Mouse (Mus musculus): Measurements from ENCODE around the gene Dnaja2. TPM values are rescaled to one million over a fixed set of nuclear protein-coding genes. Genes with fewer than 3 reads are reported as not detected.

Gene Dnaja2
- polyA plus RNA-seq, 1 experiment from 2014 or later = 98.1 TPM

DNA sequence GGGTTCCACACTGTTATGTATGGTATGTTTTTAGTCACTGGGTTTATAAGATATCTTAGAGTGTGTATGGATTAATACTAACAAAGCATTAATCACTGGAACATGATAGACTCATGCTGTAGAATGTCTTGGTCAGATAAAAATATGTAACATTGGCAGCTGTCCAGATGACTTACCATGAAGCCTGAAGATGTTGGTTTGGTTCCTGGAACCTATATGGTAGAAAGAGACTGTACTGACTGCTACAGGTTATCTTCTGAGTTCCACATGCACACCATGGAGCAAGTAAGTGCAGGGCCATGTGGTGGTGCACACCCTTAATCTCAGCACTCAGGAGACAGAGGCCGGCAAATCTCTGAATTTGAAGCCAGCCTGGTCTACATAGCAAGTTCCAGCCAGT lies 24.4 kb downstream of the Dnaja2 start:
- Histone ChIP-seq H3K27ac (replicated peaks) (no peak overlapping the region), H3K4me2 (replicated peaks; ENCODE audit: low read depth) (no peak overlapping the region), H3K4me3 (ENCODE audit: low read depth, low read length) (no peak overlapping the region), H3K9me3 (ENCODE audit: control insufficient read depth, low read length) (no peaks in the 10 kb centered on the region), H3K36me3 (ENCODE audit: control insufficient read depth, insufficient read depth, low read length) (no peaks in the 10 kb centered on the region; the same call in 1 of the 2 replicates), H3K4me1 (replicated peaks; ENCODE audit: control insufficient read depth, insufficient read depth) (no peaks in the 10 kb centered on the region), H3K9ac (ENCODE audit: low read length) (no peak overlapping the region), H3K27me3 (ENCODE audit: control insufficient read depth, insufficient read depth, low read length) (no peaks in the 10 kb centered on the region)
- ATAC-seq (ENCODE audit: low FRiP score, low TSS enrichment) (no peak), DNase-seq (ENCODE audit: low spot score) (no peak)
- TF ChIP-seq CTCF (IDR thresholded peaks at IDR 0.05; ENCODE audit: low read depth) = no peak
- TF ChIP-seq EP300 (optimal IDR thresholded peaks at IDR 0.05) = no peak
- WGBS = 91% methylated on average over 1 of the region's 1 CpGs

DNA sequence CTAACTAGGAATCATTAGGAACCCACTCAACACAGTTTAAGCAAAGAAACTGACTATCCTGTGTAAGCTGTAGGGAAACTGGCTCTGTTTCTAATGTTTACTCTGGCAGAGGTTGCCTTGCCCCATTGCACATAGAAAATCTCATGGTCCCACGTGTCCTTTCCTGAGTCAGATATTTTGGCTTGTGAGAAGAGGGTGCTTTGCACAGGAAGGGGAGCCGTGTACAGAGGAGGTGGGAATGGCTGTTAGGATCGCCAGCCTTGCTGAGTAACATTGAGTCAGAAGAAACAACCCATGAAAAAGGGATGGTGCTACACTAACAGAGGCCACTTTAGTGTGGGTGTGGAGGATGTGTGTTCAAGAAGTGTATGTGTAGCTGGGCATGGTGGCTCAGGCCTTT lies 26.2 kb downstream of the Dnaja2 start:
- no peaks in the 10 kb centered on the region for H3K36me3 ChIP-seq (ENCODE audit: control insufficient read depth, insufficient read depth, low read length)

DNA sequence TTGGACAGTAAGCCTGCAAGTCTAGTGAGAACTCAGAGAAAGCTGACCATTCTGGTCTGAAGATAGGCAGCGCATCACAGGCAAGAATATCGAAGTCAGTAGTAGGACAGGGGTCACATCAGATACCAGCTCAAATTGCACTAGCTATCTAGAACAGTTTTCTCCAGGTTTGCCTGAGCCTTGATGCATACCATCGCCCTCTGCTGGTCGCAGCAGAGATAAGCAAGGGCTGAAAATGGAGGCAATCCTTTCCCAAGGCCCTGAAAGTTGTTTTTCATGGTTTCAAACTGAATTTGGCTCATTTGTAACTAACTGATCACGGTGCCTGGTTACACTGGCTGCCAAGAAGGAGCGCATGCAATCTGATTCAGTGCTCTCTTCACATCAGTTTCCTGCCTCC lies 29.0 kb downstream of the Dnaja2 start:
- H3K27me3 ChIP-seq (ENCODE audit: control insufficient read depth, insufficient read depth, low read length) = no peaks in the 10 kb centered on the region
- WGBS = 33% methylated on average over 6 of the region's 6 CpGs
- no peak for TF ChIP-seq EP300 (optimal IDR thresholded peaks at IDR 0.05)
- TF ChIP-seq CTCF (IDR thresholded peaks at IDR 0.05; ENCODE audit: low read depth) = peak; percentile 93
- H3K36me3 ChIP-seq (ENCODE audit: control insufficient read depth, insufficient read depth, low read length) = peaks cover 7% of the 10 kb centered on the region; the same call in 1 of the 2 replicates
- ATAC-seq (ENCODE audit: low FRiP score, low TSS enrichment) (no peak), DNase-seq (ENCODE audit: low spot score) (peak; percentile 63)
- H3K4me2 ChIP-seq (replicated peaks; ENCODE audit: low read depth) = no peak overlapping the region
- no peak overlapping the region for H3K27ac ChIP-seq (replicated peaks)
- H3K9me3 ChIP-seq (ENCODE audit: control insufficient read depth, low read length) = no peaks in the 10 kb centered on the region
- H3K4me1 ChIP-seq (replicated peaks; ENCODE audit: control insufficient read depth, insufficient read depth) = no peaks in the 10 kb centered on the region
- H3K4me3 ChIP-seq (ENCODE audit: low read depth, low read length) = no peak overlapping the region
- H3K9ac ChIP-seq (ENCODE audit: low read length) = no peak overlapping the region

More for the DNA sequence above, 26.2 kb downstream of the Dnaja2 start:
- Histone ChIP-seq H3K9me3 (ENCODE audit: control insufficient read depth, low read length) (no peaks in the 10 kb centered on the region), H3K27me3 (ENCODE audit: control insufficient read depth, insufficient read depth, low read length) (no peaks in the 10 kb centered on the region), H3K27ac (replicated peaks) (no peak overlapping the region), H3K4me1 (replicated peaks; ENCODE audit: control insufficient read depth, insufficient read depth) (no peaks in the 10 kb centered on the region), H3K9ac (ENCODE audit: low read length) (no peak overlapping the region), H3K4me2 (replicated peaks; ENCODE audit: low read depth) (no peak overlapping the region), H3K4me3 (ENCODE audit: low read depth, low read length) (no peak overlapping the region)
- peak; percentile 50; the same call in 1 of the 2 replicates for ATAC-seq (ENCODE audit: low FRiP score, low TSS enrichment)
- TF ChIP-seq EP300 (optimal IDR thresholded peaks at IDR 0.05) (no peak), CTCF (IDR thresholded peaks at IDR 0.05; ENCODE audit: low read depth) (no peak)
- no peak for DNase-seq (ENCODE audit: low spot score)
- WGBS = 55% methylated on average over 3 of the region's 3 CpGs

DNA sequence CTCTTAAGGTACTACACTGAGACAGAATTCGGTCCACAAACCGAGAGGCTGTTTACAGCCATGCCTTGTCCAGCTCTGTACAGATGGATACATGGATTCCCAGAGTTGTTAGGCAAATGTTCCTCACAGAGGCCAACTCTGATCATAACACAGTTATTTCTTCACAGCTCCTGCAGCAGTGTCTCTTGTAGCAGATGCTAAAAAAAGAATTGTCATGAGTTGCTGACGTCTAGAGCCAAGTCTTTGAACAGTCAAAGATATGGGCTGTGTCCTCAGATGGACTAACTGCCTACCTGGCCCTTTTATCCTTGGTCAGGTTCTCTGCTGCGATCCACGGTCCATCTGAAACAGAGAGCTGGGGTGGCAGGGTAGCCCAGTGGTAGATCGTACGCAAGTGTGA lies 31.1 kb downstream of the Dnaja2 start:
- H3K36me3 ChIP-seq (ENCODE audit: control insufficient read depth, insufficient read depth, low read length) = peaks cover 10% of the 10 kb centered on the region; the same call in 1 of the 2 replicates
- 93% methylated on average over 7 of the region's 7 CpGs for WGBS
- no peak overlapping the region for H3K4me3 ChIP-seq (ENCODE audit: low read depth, low read length)
- no peak for TF ChIP-seq CTCF (IDR thresholded peaks at IDR 0.05; ENCODE audit: low read depth)
- no peak for TF ChIP-seq EP300 (optimal IDR thresholded peaks at IDR 0.05)
- no peak overlapping the region for H3K27ac ChIP-seq (replicated peaks)
- no peak for DNase-seq (ENCODE audit: low spot score)
- no peaks in the 10 kb centered on the region for H3K27me3 ChIP-seq (ENCODE audit: control insufficient read depth, insufficient read depth, low read length)
- no peak overlapping the region for H3K4me2 ChIP-seq (replicated peaks; ENCODE audit: low read depth)
- no peaks in the 10 kb centered on the region for H3K9me3 ChIP-seq (ENCODE audit: control insufficient read depth, low read length)
- no peak overlapping the region for H3K9ac ChIP-seq (ENCODE audit: low read length)
- no peak for ATAC-seq (ENCODE audit: low FRiP score, low TSS enrichment)
- H3K4me1 ChIP-seq (replicated peaks; ENCODE audit: control insufficient read depth, insufficient read depth) = no peaks in the 10 kb centered on the region

DNA sequence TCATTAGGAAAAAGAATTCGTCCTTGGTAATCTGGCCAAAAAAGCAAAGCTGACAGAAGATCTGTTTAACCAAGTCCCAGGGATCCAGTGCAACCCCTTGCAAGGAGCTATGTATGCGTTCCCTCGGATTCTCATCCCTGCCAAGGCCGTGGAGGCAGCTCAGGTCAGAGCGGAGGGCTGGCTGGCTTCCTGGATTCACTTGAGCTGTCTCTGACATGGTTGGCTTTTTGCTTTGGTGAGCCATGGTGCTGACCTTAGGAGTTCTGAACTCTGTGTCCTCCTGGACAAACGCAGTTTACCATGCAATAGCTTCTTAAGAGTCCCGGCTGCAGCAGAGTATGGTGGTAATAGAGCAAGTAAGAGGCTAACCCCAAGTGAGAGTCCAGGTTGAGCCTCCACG lies 33.8 kb downstream of the Dnaja2 start:
- H3K27ac ChIP-seq (replicated peaks) = no peak overlapping the region
- no peak for ATAC-seq (ENCODE audit: low FRiP score, low TSS enrichment)
- TF ChIP-seq EP300 (optimal IDR thresholded peaks at IDR 0.05) (no peak), CTCF (IDR thresholded peaks at IDR 0.05; ENCODE audit: low read depth) (no peak)

DNA sequence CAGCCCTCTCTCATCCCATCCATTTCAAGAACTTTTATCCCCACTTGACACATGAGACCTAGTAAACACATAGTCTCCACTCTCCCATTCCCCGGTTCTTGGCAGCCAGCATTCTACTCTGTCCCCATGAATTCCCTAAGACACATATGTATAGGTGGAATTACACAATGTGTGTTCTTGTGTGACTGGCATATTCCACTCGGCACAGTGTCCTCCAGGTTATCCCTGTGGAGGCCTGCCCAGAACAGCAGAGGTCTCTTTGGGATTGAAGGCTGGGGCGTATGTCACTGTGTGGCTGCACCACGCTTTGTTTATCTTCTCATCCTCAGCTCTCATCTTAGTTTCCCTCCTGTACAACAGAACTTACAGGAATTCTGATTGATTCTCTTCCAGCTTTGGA lies 34.6 kb downstream of the Dnaja2 start:
- Histone ChIP-seq H3K36me3 (ENCODE audit: control insufficient read depth, insufficient read depth, low read length) (peaks cover 12% of the 10 kb centered on the region; the same call in 1 of the 2 replicates), H3K9ac (ENCODE audit: low read length) (no peak overlapping the region), H3K9me3 (ENCODE audit: control insufficient read depth, low read length) (no peaks in the 10 kb centered on the region), H3K4me1 (replicated peaks; ENCODE audit: control insufficient read depth, insufficient read depth) (no peaks in the 10 kb centered on the region), H3K27ac (replicated peaks) (no peak overlapping the region), H3K4me3 (ENCODE audit: low read depth, low read length) (no peak overlapping the region), H3K4me2 (replicated peaks; ENCODE audit: low read depth) (no peak overlapping the region), H3K27me3 (ENCODE audit: control insufficient read depth, insufficient read depth, low read length) (no peaks in the 10 kb centered on the region)
- TF ChIP-seq EP300 (optimal IDR thresholded peaks at IDR 0.05) = no peak
- TF ChIP-seq CTCF (IDR thresholded peaks at IDR 0.05; ENCODE audit: low read depth) = no peak
- DNase-seq (ENCODE audit: low spot score) (no peak), ATAC-seq (ENCODE audit: low FRiP score, low TSS enrichment) (no peak)
- 91% methylated on average over 4 of the region's 4 CpGs for WGBS

More for the DNA sequence above, 33.8 kb downstream of the Dnaja2 start:
- Histone ChIP-seq H3K4me2 (replicated peaks; ENCODE audit: low read depth) (no peak overlapping the region), H3K9ac (ENCODE audit: low read length) (no peak overlapping the region), H3K27me3 (ENCODE audit: control insufficient read depth, insufficient read depth, low read length) (no peaks in the 10 kb centered on the region), H3K4me3 (ENCODE audit: low read depth, low read length) (no peak overlapping the region), H3K9me3 (ENCODE audit: control insufficient read depth, low read length) (no peaks in the 10 kb centered on the region), H3K4me1 (replicated peaks; ENCODE audit: control insufficient read depth, insufficient read depth) (no peaks in the 10 kb centered on the region), H3K36me3 (ENCODE audit: control insufficient read depth, insufficient read depth, low read length) (peaks cover 12% of the 10 kb centered on the region; the same call in 1 of the 2 replicates)
- DNase-seq (ENCODE audit: low spot score) = no peak
- WGBS = 93% methylated on average over 8 of the region's 8 CpGs

All from stomach, postnatal 0 days (tissue).